Mouse (Mus musculus) heart, embryonic 13.5 days (tissue): Measurements from ENCODE around the gene Gabpb2. TPM values are rescaled to one million over a fixed set of nuclear protein-coding genes. Genes with fewer than 3 reads are reported as not detected.
A peak's percentile ranks its signal among the peaks of the same experiment; 100 is the strongest.
"Not testable (repeated sequence)": the region's sequence is repeated elsewhere in the genome, so short reads cannot be mapped to it uniquely, and the experiment has no call there.

Experiments used
- ATAC-seq: fragments of 200-750 bp; cut with Nextera tagmentation; 2 replicates; pipeline ENCODE4 v1.8.0; 2017; ENCODE audit warnings: moderate TSS enrichment; ENCODE audit not compliant: insufficient number of reproducible peaks, low FRiP score, low TSS enrichment; ENCODE audit errors: extremely low read depth
- H3K27ac ChIP-seq: fragments of 300-500 bp; sonication (generic); replicated peaks from 2 replicates; pipeline ENCODE4 v1.5.1; 2015; ENCODE audit warnings: moderate library complexity, mild to moderate bottlenecking, inconsistent platforms
- H3K27me3 ChIP-seq: fragments of 300-500 bp; sonication (generic); replicated peaks from 2 replicates; pipeline ENCODE4 v1.6.1; 2015; ENCODE audit warnings: mild to moderate bottlenecking, inconsistent platforms
- H3K36me3 ChIP-seq: fragments of 300-500 bp; sonication (generic); 2 replicates; pipeline ENCODE4 v1.6.1; 2015; ENCODE audit warnings: mild to moderate bottlenecking, inconsistent platforms
- H3K4me1 ChIP-seq: fragments of 300-500 bp; sonication (generic); 2 replicates; pipeline ENCODE4 v1.6.1; 2015; ENCODE audit warnings: inconsistent platforms
- H3K4me2 ChIP-seq: fragments of 300-500 bp; sonication (generic); 2 replicates; pipeline ENCODE4 v1.6.1; 2015; ENCODE audit warnings: inconsistent platforms, mild to moderate bottlenecking, moderate library complexity
- H3K4me3 ChIP-seq: fragments of 300-500 bp; sonication (generic); 2 replicates; pipeline ENCODE4 v1.5.1; 2015; ENCODE audit warnings: moderate library complexity, mild to moderate bottlenecking, inconsistent platforms
- H3K9ac ChIP-seq: fragments of 300-500 bp; sonication (generic); 2 replicates; pipeline ENCODE4 v1.6.1; 2015; ENCODE audit warnings: inconsistent platforms, mild to moderate bottlenecking, moderate library complexity
- H3K9me3 ChIP-seq: fragments of 300-500 bp; sonication (generic); 2 replicates; pipeline ENCODE4 v1.6.1; 2016; ENCODE audit warnings: inconsistent platforms
- WGBS: fragments of 180-500 bp; shearing (Covaris S2); methylation state at CpG from one replicate; pipeline ENCODE4 v1.1.7; 2015; ENCODE audit warnings: mixed read lengths; 5-methylcytosine and 5-hydroxymethylcytosine counted together
- polyA plus RNA-seq: library from polyadenylated mRNA; unstranded; fragments of >200 nt; fragmentation: Nextera tagmentation; extraction: Ambion mirVana; gene quantifications from 2 replicates; pipeline ENCODE4 v1.2.1, GENCODE M21; 2015

Gene Gabpb2
- polyA plus RNA-seq, 1 experiment from 2014 or later: 5.1 TPM

- Histone ChIP-seq H3K4me3 (no peak within 1 kb of the TSS), H3K27ac (no peak within 1 kb of the TSS), H3K4me1 (no peaks in the 10 kb centered on the region), H3K4me2 (no peak within 1 kb of the TSS), H3K36me3 (peaks cover 18% of the 10 kb centered on the region), H3K9me3 (no peaks in the 10 kb centered on the region), H3K9ac (no peak within 1 kb of the TSS), H3K27me3 (no peaks in the 10 kb centered on the region)
- 79% methylated on average over 10 of the region's 10 CpGs for WGBS
- no peak for ATAC-seq
Observed at GRCm38 (mm10) chr3:95141952-95142616, 75.6 kb downstream of the Gabpb2 start, which contains the start of gene Tnfaip8l2. Tnfaip8l2 (minus strand) TSS chr3:95142360.

GRCm38 (mm10) chr3:95141474-95141873 is 76.2 kb downstream of the Gabpb2 start:
- no peak for ATAC-seq
- H3K4me1 ChIP-seq: no peaks in the 10 kb centered on the region
- no peak overlapping the region for H3K4me3 ChIP-seq
- 89% methylated on average over 9 of the region's 9 CpGs for WGBS
- H3K27me3 ChIP-seq: no peaks in the 10 kb centered on the region
- no peak overlapping the region for H3K4me2 ChIP-seq
- H3K9me3 ChIP-seq: no peaks in the 10 kb centered on the region
- H3K27ac ChIP-seq: no peak overlapping the region
- H3K9ac ChIP-seq: no peak overlapping the region
- H3K36me3 ChIP-seq: peaks cover 18% of the 10 kb centered on the region

GRCm38 (mm10) chr3:95140795-95141194 is 76.9 kb downstream of the Gabpb2 start:
- H3K27ac ChIP-seq: no peak overlapping the region
- H3K9me3 ChIP-seq: no peaks in the 10 kb centered on the region
- peaks cover 18% of the 10 kb centered on the region for H3K36me3 ChIP-seq
- H3K9ac ChIP-seq: 0 out of 2 replicates have a peak overlapping the region, but pooled peaks have one; percentile 25
- H3K4me2 ChIP-seq: 0 out of 2 replicates have a peak overlapping the region, but pooled peaks have one; percentile 56
- 0 out of 2 replicates have a peak overlapping the region, but pooled peaks have one; percentile 21 for H3K4me3 ChIP-seq
- ATAC-seq: no peak
- 92% methylated on average over 6 of the region's 6 CpGs for WGBS
- H3K4me1 ChIP-seq: peaks cover 5% of the 10 kb centered on the region
- H3K27me3 ChIP-seq: no peaks in the 10 kb centered on the region

- peak overlapping the region; percentile 21 for H3K4me3 ChIP-seq
- peak overlapping the region; percentile 56 for H3K4me2 ChIP-seq
- ATAC-seq: no peak
- peaks cover 18% of the 10 kb centered on the region for H3K36me3 ChIP-seq
- H3K27ac ChIP-seq: no peak overlapping the region
- peak overlapping the region; percentile 25 for H3K9ac ChIP-seq
- H3K4me1 ChIP-seq: peaks cover 10% of the 10 kb centered on the region
- H3K9me3 ChIP-seq: no peaks in the 10 kb centered on the region
- H3K27me3 ChIP-seq: no peaks in the 10 kb centered on the region
- 48% methylated on average over 18 of the region's 18 CpGs for WGBS
Observed at GRCm38 (mm10) chr3:95140289-95140595, 77.5 kb downstream of the Gabpb2 start.

GRCm38 (mm10) chr3:95139586-95140288 is 78.0 kb downstream of the Gabpb2 start:
- no peaks in the 10 kb centered on the region for H3K9me3 ChIP-seq
- peaks cover 18% of the 10 kb centered on the region for H3K36me3 ChIP-seq
- H3K27me3 ChIP-seq: no peaks in the 10 kb centered on the region
- peak overlapping the region; percentile 25 for H3K9ac ChIP-seq
- ATAC-seq: no peak
- H3K4me1 ChIP-seq: peaks cover 15% of the 10 kb centered on the region
- peak overlapping the region; percentile 56 for H3K4me2 ChIP-seq
- H3K27ac ChIP-seq: no peak overlapping the region
- 58% methylated on average over 25 of the region's 25 CpGs for WGBS
- H3K4me3 ChIP-seq: peak overlapping the region; percentile 21

GRCm38 (mm10) chr3:95136336-95136735 is 81.4 kb downstream of the Gabpb2 start:
- Histone ChIP-seq H3K27ac (no peak overlapping the region), H3K27me3 (no peaks in the 10 kb centered on the region), H3K36me3 (peaks cover 32% of the 10 kb centered on the region), H3K9ac (no peak overlapping the region), H3K9me3 (no peaks in the 10 kb centered on the region), H3K4me2 (no peak overlapping the region), H3K4me3 (no peak overlapping the region), H3K4me1 (peaks cover 22% of the 10 kb centered on the region)
- no peak for ATAC-seq
- WGBS: 86% methylated on average over 3 of the region's 3 CpGs

- 72% methylated on average over 7 of the region's 7 CpGs for WGBS
- no peak for ATAC-seq
- Histone ChIP-seq H3K36me3 (peaks cover 36% of the 10 kb centered on the region), H3K4me1 (peaks cover 22% of the 10 kb centered on the region), H3K4me3 (peak overlapping the region; percentile 49), H3K27me3 (no peaks in the 10 kb centered on the region), H3K9ac (peak overlapping the region; percentile 68; the same call in 1 of the 2 replicates), H3K9me3 (no peaks in the 10 kb centered on the region), H3K4me2 (peak overlapping the region; percentile 71), H3K27ac (no peak overlapping the region)
Observed at GRCm38 (mm10) chr3:95135433-95136052, 82.2 kb downstream of the Gabpb2 start.

GRCm38 (mm10) chr3:95135023-95135422 is 82.7 kb downstream of the Gabpb2 start:
- Histone ChIP-seq H3K27ac (no peak overlapping the region), H3K36me3 (peaks cover 35% of the 10 kb centered on the region), H3K9ac (peak overlapping the region; percentile 68), H3K4me2 (peak overlapping the region; percentile 71), H3K27me3 (no peaks in the 10 kb centered on the region), H3K9me3 (no peaks in the 10 kb centered on the region), H3K4me1 (peaks cover 22% of the 10 kb centered on the region), H3K4me3 (peak overlapping the region; percentile 49)
- ATAC-seq: no peak
- whole genome bisulfite sequencing: 12% methylated on average over 6 of the region's 6 CpGs

- H3K4me2 ChIP-seq, H3K27me3 ChIP-seq, ATAC-seq, H3K9me3 ChIP-seq, H3K27ac ChIP-seq, H3K9ac ChIP-seq: not testable (repeated sequence)
- H3K4me1 ChIP-seq: peaks cover 22% of the 10 kb centered on the region
- WGBS: no CpG with 5 or more reads among the region's 12 CpGs
- H3K4me3 ChIP-seq: peak overlapping the region; percentile 73
- peaks cover 37% of the 10 kb centered on the region for H3K36me3 ChIP-seq
Observed at GRCm38 (mm10) chr3:95134133-95134532, 83.6 kb downstream of the Gabpb2 start.

- Histone ChIP-seq H3K4me2 (peak within 1 kb of the TSS; percentile 87), H3K9ac (peak within 1 kb of the TSS; percentile 90), H3K4me3 (peak within 1 kb of the TSS; percentile 73), H3K9me3 (no peaks in the 10 kb centered on the region), H3K27me3 (no peaks in the 10 kb centered on the region), H3K4me1 (peaks cover 22% of the 10 kb centered on the region), H3K27ac (peak within 1 kb of the TSS; percentile 79), H3K36me3 (peaks cover 40% of the 10 kb centered on the region)
- WGBS: 0% methylated on average over 20 of the region's 20 CpGs
- peak; percentile 70; the same call in 1 of the 2 replicates for ATAC-seq
Observed at GRCm38 (mm10) chr3:95133680-95134101, 84.0 kb downstream of the Gabpb2 start, which contains the start of the genes Scnm1 and Lysmd1. Scnm1 (minus strand) TSS chr3:95134011. Lysmd1 (plus strand) TSS chr3:95134088.

GRCm38 (mm10) chr3:95133176-95133575 is 84.5 kb downstream of the Gabpb2 start:
- ATAC-seq: no peak
- peak overlapping the region; percentile 90 for H3K9ac ChIP-seq
- no peaks in the 10 kb centered on the region for H3K27me3 ChIP-seq
- peak overlapping the region; percentile 87 for H3K4me2 ChIP-seq
- H3K36me3 ChIP-seq: peaks cover 40% of the 10 kb centered on the region
- H3K9me3 ChIP-seq: no peaks in the 10 kb centered on the region
- H3K4me1 ChIP-seq: peaks cover 22% of the 10 kb centered on the region
- WGBS: 53% methylated on average over 11 of the region's 11 CpGs
- H3K4me3 ChIP-seq: peak overlapping the region; percentile 73
- H3K27ac ChIP-seq: peak overlapping the region; percentile 79
